Mouse (Mus musculus) hindbrain, embryonic 13.5 days (tissue): ENCODE measurements around the gene Dpf1. TPM values are rescaled to one million over a fixed set of nuclear protein-coding genes. Genes with fewer than 3 reads are reported as not detected.

Source experiments
- ATAC-seq: fragments of 200-750 bp; cut with Nextera tagmentation; 2 replicates; pipeline ENCODE4 v1.8.0; 2017; ENCODE audit warnings: moderate TSS enrichment; ENCODE audit not compliant: low FRiP score
- H3K27ac ChIP-seq: fragments of 300-500 bp; sonication (generic); 2 replicates; pipeline ENCODE4 v1.5.1; 2015; ENCODE audit warnings: inconsistent platforms, mild to moderate bottlenecking, moderate library complexity
- H3K27me3 ChIP-seq: fragments of 300-500 bp; sonication (generic); 2 replicates; pipeline ENCODE4 v1.6.1; 2015; ENCODE audit warnings: mild to moderate bottlenecking, inconsistent platforms
- H3K36me3 ChIP-seq: fragments of 300-500 bp; sonication (generic); 2 replicates; pipeline ENCODE4 v1.6.1; 2015; ENCODE audit warnings: mild to moderate bottlenecking, inconsistent platforms
- H3K4me1 ChIP-seq: fragments of 300-500 bp; sonication (generic); replicated peaks from 2 replicates; pipeline ENCODE4 v1.6.1; 2015; ENCODE audit warnings: inconsistent platforms
- H3K4me2 ChIP-seq: fragments of 300-500 bp; sonication (generic); 2 replicates; pipeline ENCODE4 v1.6.1; 2015; ENCODE audit warnings: inconsistent platforms, mild to moderate bottlenecking, moderate library complexity
- H3K4me3 ChIP-seq: fragments of 300-500 bp; sonication (generic); 2 replicates; pipeline ENCODE4 v1.5.1; 2015; ENCODE audit warnings: mild to moderate bottlenecking, inconsistent platforms
- H3K9ac ChIP-seq: fragments of 300-500 bp; sonication (generic); 2 replicates; pipeline ENCODE4 v1.6.1; 2015; ENCODE audit warnings: mild to moderate bottlenecking, inconsistent platforms
- H3K9me3 ChIP-seq: fragments of 300-500 bp; sonication (generic); 2 replicates; pipeline ENCODE4 v1.6.1; 2016; ENCODE audit warnings: inconsistent platforms
- WGBS: fragments of 180-500 bp; shearing (Covaris S2); methylation state at CpG from one replicate; pipeline ENCODE4 v1.1.7; 2015; 5-methylcytosine and 5-hydroxymethylcytosine counted together
- polyA plus RNA-seq: library from polyadenylated mRNA; unstranded; fragments of >200 nt; fragmentation: Nextera tagmentation; extraction: Ambion mirVana; gene quantifications from 2 replicates; pipeline ENCODE4 v1.2.1, GENCODE M21; 2015

The Dpf1 gene
- polyA plus RNA-seq, 1 experiment from 2014 or later = 187 TPM

DNA sequence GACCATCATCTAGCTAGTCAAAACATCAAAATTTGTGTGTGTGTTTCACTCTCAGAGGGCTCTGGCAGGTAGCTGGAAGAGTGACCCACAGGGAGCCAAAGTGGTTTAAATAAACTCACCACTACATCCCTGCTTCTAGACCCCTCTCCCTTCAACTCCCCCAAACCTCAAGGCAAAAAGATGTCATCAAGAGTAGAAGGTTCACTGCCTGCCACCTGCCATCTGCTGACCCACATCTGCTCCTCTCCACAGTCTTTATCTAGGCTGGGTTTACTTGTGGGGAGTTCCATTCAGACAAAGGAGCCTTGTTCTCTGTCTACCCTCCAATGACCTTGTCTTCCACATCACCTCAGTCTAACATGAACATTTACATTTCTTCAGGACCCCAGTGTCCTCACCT is 24.5 kb upstream of the Dpf1 start:
- H3K4me3 ChIP-seq = no peak overlapping the region
- no peaks in the 10 kb centered on the region for H3K9me3 ChIP-seq
- no peak overlapping the region for H3K9ac ChIP-seq
- H3K27me3 ChIP-seq = peaks cover 49% of the 10 kb centered on the region
- H3K4me1 ChIP-seq = peaks cover 18% of the 10 kb centered on the region
- H3K36me3 ChIP-seq = no peaks in the 10 kb centered on the region
- no peak overlapping the region for H3K4me2 ChIP-seq
- no peak for ATAC-seq
- H3K27ac ChIP-seq = no peak overlapping the region

DNA sequence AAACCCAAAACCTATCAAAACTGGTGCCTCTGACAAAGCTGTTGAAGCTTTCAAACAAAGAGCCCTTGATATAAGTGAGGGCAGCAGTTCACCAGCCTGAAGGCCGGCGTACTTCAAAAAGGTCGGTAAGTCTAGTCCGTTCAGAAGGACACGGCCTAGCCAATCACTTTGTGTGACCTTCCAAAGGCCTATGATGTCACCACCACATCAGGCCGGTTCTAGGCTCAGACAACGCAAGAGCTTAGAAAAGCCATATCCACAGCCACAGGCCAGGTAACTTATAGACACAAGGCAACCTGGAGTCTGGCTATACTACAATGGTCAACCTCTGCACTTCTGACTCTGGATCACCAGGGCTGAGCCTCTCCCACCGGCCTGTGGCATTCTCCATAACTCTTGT is 23.8 kb upstream of the Dpf1 start:
- Histone ChIP-seq H3K4me3 (no peak overlapping the region), H3K9ac (no peak overlapping the region), H3K27me3 (peaks cover 56% of the 10 kb centered on the region), H3K27ac (no peak overlapping the region), H3K4me1 (peaks cover 18% of the 10 kb centered on the region), H3K4me2 (no peak overlapping the region), H3K9me3 (no peaks in the 10 kb centered on the region), H3K36me3 (no peaks in the 10 kb centered on the region)
- ATAC-seq = no peak
- 84% methylated on average over 8 of the region's 8 CpGs for WGBS

DNA sequence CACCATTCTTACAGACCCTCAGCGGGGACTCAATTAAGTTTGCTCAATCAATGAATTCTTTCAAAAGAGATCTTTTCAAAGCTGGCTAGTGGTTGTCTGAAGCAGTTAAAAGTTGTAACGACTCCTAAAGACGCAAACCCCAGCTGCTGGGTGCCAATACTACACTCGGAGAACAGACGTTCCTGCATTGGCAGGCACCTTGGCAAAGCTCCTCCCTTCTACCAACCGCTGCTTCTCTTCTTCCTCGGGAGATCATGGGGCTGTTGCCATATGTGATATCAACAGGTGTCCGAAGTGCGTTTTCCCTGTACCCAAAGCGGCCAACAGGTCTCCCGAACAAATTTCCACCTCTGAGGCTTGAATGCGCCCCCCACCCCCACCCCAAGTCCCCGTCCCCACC is 22.9 kb upstream of the Dpf1 start:
- no peak overlapping the region for H3K27ac ChIP-seq
- no peaks in the 10 kb centered on the region for H3K9me3 ChIP-seq
- ATAC-seq = no peak
- H3K27me3 ChIP-seq = peaks cover 61% of the 10 kb centered on the region
- WGBS = 15% methylated on average over 13 of the region's 13 CpGs
- H3K36me3 ChIP-seq = no peaks in the 10 kb centered on the region
- H3K9ac ChIP-seq = peak overlapping the region; percentile 76; the same call in 1 of the 2 replicates
- H3K4me3 ChIP-seq = peak overlapping the region; percentile 60
- H3K4me1 ChIP-seq = peaks cover 18% of the 10 kb centered on the region
- H3K4me2 ChIP-seq = peak overlapping the region; percentile 95

DNA sequence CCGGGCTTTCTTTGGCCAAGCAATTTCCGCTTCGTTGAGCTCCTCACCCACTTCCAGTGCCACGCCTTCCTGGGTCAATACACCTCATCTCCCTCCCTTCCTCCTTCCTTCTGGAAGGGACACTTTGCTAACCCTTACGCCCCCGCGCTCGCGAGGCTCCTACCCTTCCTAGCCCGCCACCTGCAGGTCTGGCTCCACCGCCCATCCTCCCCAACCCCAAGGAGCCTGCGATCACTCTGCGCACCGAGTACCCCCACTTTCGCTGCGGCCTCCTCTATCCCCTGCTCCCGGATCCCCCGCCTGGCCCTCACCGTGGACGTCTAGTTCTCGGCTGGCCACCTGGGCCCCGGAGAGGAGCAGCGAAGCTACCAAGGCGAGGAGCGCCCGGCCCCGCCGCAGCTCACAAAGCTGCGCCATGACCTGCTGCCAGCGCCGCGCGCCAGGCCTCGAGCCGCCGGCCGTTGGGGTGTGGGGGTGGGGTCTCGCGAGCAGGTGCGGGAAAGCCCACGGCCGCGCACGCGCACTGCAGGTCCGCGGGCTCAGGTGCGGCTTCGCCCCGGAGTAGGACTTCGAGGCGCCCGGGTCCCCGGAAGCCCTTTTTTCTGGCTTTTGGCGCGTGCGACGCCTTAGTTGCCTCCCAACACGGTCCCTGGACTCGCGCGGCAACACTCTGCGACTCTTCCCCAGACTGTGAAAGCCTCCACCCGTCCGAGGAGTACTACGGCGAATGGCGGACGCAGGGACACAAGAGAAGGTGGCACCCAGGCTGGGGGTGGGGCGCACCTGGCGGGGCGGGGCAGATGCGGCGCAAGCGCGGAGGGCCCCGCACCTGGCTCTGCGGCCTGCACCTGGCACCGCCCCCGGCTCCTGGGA is 22.3 kb upstream of the Dpf1 start, which contains the start of gene Spint2:
Gene Spint2, minus strand, starts transcription at position 712 of the 873 bp plus-strand sequence.
- WGBS = under 1% methylated on average over 80 of the region's 80 CpGs
- Histone ChIP-seq H3K9me3 (no peaks in the 10 kb centered on the region), H3K36me3 (no peaks in the 10 kb centered on the region), H3K4me2 (peak within 1 kb of the TSS; percentile 95), H3K4me3 (peak within 1 kb of the TSS; percentile 60), H3K27ac (no peak within 1 kb of the TSS), H3K27me3 (peaks cover 66% of the 10 kb centered on the region), H3K4me1 (peaks cover 18% of the 10 kb centered on the region), H3K9ac (peak within 1 kb of the TSS; percentile 76)
- peak; percentile 75 for ATAC-seq

DNA sequence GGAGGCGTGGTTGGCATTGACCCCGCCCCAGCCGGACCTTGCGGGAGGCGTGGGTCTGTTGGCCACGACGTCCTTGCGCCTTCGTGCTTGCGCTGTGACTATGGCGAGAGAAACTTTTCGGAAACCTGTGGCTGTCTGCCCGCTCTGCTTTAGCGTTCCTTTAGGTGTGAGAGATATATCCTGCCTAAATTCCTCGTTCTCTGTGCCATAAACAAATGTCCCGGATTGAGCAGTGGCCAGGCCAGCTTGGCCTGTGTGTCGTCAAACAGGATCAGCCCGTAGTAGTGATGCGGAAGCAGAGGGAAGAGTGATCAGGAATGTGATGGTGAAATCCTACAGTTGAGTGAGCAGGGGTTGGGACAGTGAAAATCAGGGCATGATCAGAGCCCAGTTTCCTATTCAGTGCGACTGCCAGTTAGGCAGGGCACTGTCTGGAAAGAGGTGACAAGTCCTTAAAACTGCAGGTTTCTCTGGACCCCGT is 21.6 kb upstream of the Dpf1 start:
- H3K27me3 ChIP-seq = peaks cover 67% of the 10 kb centered on the region
- ATAC-seq = peak; percentile 34; the same call in 1 of the 2 replicates
- peak overlapping the region; percentile 95 for H3K4me2 ChIP-seq
- peaks cover 18% of the 10 kb centered on the region for H3K4me1 ChIP-seq
- no peaks in the 10 kb centered on the region for H3K9me3 ChIP-seq
- no peak overlapping the region for H3K27ac ChIP-seq
- peak overlapping the region; percentile 76 for H3K9ac ChIP-seq
- 10% methylated on average over 21 of the region's 21 CpGs for WGBS
- H3K36me3 ChIP-seq = no peaks in the 10 kb centered on the region
- peak overlapping the region; percentile 60 for H3K4me3 ChIP-seq

DNA sequence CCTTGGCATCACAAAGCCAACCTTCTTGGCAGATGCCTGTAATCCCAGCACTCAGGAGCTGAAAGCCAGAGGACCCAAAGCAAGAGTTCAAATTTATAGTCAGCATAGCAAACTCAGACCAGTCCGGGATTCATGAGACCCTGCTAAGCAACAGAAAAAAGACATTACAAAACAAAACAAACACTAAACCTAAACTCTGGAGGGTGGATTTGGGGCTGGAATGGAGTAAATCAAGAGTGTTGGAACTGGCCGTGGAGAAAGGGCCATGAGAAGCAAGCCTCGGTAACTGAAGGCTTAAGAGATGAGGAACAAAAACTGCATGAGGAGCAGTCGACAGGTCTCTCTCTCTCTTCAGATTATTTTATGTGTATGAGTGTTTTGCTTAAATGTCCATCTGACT is 19.9 kb upstream of the Dpf1 start:
- ATAC-seq = no peak
- H3K4me3 ChIP-seq = no peak overlapping the region
- no peak overlapping the region for H3K4me2 ChIP-seq
- H3K9ac ChIP-seq = no peak overlapping the region
- H3K27ac ChIP-seq = no peak overlapping the region
- H3K4me1 ChIP-seq = peaks cover 22% of the 10 kb centered on the region
- no peaks in the 10 kb centered on the region for H3K36me3 ChIP-seq
- H3K9me3 ChIP-seq = no peaks in the 10 kb centered on the region
- WGBS = 80% methylated on average over 4 of the region's 4 CpGs
- H3K27me3 ChIP-seq = peaks cover 75% of the 10 kb centered on the region

DNA sequence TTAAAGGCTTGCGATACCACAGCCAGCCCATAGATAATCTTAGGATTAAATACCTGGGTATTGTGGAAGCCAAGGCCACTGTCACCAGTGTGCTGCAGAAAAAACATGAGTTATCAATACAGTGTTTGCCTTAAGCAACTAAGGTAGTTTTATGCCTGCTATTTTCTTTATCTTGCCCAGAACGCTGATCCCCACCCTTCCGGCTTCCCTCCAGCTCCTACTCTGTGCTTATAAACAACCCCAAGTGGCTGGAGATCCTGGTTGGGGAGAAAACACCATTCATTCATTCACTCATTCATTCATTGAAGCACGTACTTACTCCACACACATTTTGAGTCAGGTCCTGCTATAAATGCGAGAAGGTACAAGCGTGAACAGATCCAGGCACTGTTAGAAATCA is 19.2 kb upstream of the Dpf1 start:
- Histone ChIP-seq H3K27ac (no peak overlapping the region), H3K4me1 (peaks cover 29% of the 10 kb centered on the region), H3K4me3 (no peak overlapping the region), H3K9me3 (no peaks in the 10 kb centered on the region), H3K4me2 (no peak overlapping the region), H3K9ac (no peak overlapping the region), H3K36me3 (no peaks in the 10 kb centered on the region), H3K27me3 (peaks cover 74% of the 10 kb centered on the region)
- ATAC-seq = no peak
- 93% methylated on average over 6 of the region's 6 CpGs for WGBS

DNA sequence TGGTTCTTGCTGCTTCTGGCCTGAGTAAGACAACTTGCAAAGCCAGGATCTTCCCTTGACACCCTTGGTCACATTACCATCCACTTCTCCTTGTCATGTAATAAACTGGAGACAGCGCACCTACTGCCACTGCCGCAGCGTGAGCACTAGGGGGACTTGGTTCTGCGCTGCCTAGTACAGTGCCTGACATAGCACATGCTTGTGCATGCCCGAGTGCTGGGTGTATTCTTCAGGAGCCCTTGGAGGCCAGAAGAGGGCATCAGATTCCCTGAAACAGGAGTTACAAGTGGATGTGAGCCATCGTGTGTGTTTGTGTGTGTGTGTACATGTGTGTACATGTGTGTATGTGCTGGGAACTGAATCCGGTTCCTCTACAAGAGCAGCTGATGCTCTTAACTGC is 16.3 kb upstream of the Dpf1 start:
- whole genome bisulfite sequencing = 87% methylated on average over 7 of the region's 7 CpGs
- no peak for ATAC-seq
- Histone ChIP-seq H3K4me2 (no peak overlapping the region), H3K9me3 (no peaks in the 10 kb centered on the region), H3K9ac (no peak overlapping the region), H3K27me3 (peaks cover 51% of the 10 kb centered on the region), H3K4me1 (peaks cover 36% of the 10 kb centered on the region), H3K36me3 (no peaks in the 10 kb centered on the region), H3K4me3 (no peak overlapping the region), H3K27ac (no peak overlapping the region)

DNA sequence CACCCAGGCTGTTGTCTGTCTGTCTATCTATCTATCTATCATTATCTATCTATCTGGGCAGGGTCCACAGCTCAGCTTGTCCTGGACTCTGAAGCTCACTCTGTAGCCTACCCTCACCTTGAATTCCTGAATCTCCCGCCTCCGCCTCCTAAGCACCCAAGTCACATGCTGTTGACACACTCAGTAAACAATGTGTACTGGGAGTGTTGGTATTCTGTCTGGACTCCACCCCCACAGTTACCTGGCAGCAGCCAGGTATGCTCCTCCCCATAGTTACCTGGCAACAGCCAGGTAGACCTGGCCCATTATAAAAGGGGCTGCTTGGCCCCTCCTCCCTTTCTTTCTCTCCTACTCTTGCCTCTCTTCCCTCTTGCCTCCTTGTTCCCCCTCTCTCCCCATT is 15.7 kb upstream of the Dpf1 start:
- Histone ChIP-seq H3K36me3 (no peaks in the 10 kb centered on the region), H3K4me1 (peaks cover 40% of the 10 kb centered on the region), H3K4me3 (no peak overlapping the region), H3K4me2 (no peak overlapping the region), H3K9me3 (no peaks in the 10 kb centered on the region), H3K27ac (no peak overlapping the region), H3K9ac (no peak overlapping the region), H3K27me3 (peaks cover 45% of the 10 kb centered on the region)
- no peak for ATAC-seq
- WGBS = 90% methylated on average over 2 of the region's 2 CpGs

DNA sequence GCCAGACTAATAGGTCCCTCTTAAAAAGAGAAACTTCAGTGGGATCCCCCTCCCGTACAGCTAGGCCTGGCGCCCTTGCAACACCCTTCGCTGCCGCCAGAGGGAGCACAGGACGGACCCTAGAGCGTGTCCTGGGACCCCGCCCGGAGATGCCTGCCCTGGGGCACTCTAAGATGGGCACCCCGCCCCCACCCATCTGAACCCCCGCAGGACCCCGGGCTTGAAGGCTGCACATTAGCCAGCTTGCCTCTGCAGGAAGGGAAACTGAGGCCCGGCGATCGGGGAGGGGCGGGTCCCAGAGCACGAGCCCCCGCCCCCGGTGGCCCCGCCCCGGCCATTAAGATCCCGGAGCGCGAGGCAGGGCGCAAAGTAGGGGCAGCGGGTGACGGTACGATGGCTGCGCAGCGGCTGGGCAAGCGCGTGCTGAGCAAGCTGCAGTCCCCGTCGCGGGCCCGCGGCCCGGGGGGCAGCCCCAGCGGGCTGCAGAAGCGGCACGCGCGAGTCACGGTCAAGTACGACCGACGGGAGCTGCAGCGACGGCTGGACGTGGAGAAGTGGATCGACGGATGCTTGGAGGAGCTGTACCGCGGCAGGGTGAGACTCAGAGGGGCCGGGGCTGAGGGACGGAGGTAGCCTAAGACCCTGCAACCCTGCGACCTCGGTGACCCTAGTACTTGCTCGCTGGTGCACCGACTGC is 14.7 kb upstream of the Dpf1 start, which contains the start of gene Ppp1r14a:
Gene Ppp1r14a, plus strand, starts transcription at position 367 of the 697 bp plus-strand sequence.
- H3K27me3 ChIP-seq = peaks cover 38% of the 10 kb centered on the region
- ATAC-seq = no peak
- no peaks in the 10 kb centered on the region for H3K9me3 ChIP-seq
- H3K4me3 ChIP-seq = peak within 1 kb of the TSS; percentile 53
- peak within 1 kb of the TSS; percentile 90 for H3K4me2 ChIP-seq
- under 1% methylated on average over 59 of the region's 59 CpGs for WGBS
- H3K36me3 ChIP-seq = no peaks in the 10 kb centered on the region
- peak within 1 kb of the TSS; percentile 72; the same call in 1 of the 2 replicates for H3K27ac ChIP-seq
- peaks cover 47% of the 10 kb centered on the region for H3K4me1 ChIP-seq
- peak within 1 kb of the TSS; percentile 75 for H3K9ac ChIP-seq

DNA sequence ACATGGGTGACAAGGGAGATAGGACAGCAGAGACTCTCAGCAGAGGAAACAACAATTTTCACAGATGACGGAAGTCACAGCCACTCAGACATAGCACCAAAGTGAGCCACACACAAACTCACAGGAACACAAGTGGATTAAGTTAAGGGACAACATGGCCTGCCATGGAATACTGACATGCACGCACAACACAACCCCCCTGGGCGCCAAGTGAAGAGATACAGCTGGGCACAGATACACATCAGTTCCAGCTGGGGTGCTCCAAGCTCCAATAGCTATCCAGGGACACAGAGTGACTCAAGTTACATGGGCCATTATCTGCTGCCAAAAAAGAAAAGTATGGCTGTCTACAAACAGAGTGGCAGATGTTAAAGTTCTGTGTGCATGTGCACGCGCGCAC is 13.9 kb upstream of the Dpf1 start:
- peaks cover 30% of the 10 kb centered on the region for H3K27me3 ChIP-seq
- no peak for ATAC-seq
- H3K36me3 ChIP-seq = no peaks in the 10 kb centered on the region
- H3K9ac ChIP-seq = no peak overlapping the region
- H3K4me1 ChIP-seq = peaks cover 47% of the 10 kb centered on the region
- H3K27ac ChIP-seq = 0 out of 2 replicates have a peak overlapping the region, but pooled peaks have one; percentile 72
- no peaks in the 10 kb centered on the region for H3K9me3 ChIP-seq
- H3K4me3 ChIP-seq = peak overlapping the region; percentile 53
- H3K4me2 ChIP-seq = peak overlapping the region; percentile 90
- WGBS = 77% methylated on average over 6 of the region's 6 CpGs

DNA sequence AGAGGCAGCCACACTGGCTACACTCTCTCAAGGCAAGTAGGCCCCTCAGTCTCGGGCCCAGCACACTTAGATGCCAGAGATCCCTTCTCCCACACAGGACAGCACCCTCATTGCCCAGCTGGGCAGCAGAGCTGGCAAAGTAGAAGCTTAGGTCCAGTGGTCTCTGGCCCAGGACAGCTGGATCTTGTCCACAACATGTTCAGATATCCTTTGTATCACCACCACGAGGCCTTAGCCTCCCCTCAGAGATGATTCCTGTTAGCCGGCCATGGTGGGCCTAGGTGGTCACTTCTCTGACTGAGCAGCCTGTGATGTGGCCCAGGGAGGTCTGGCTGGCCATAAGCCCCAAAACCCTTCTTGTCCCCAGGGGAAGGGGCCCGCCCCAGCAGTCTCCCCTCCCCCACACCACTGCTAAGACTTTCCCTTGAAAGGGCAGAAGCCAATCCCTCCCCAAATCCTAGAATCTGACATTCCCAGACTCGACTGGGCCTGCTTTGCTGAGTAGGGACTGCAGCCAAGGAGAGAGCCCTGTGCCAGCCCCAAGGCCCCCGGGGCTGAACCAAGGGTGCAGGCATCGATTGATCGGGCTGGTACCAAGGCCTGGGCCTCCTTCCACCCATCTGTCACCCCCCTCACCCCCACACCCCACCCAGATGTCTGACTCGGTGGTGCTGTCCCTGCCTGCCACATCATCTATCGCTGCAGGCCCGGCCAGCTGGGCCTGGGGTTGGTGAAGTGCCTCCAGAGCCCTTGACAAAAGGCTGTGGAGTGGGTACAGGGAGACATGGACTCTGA is 12.9 kb upstream of the Dpf1 start:
- no peaks in the 10 kb centered on the region for H3K36me3 ChIP-seq
- no peak for ATAC-seq
- H3K4me3 ChIP-seq = no peak overlapping the region
- H3K27ac ChIP-seq = peak overlapping the region; percentile 72
- no peak overlapping the region; the same call in 1 of the 2 replicates for H3K9ac ChIP-seq
- H3K9me3 ChIP-seq = no peaks in the 10 kb centered on the region
- no peak overlapping the region for H3K4me2 ChIP-seq
- peaks cover 47% of the 10 kb centered on the region for H3K4me1 ChIP-seq
- 30% methylated on average over 11 of the region's 11 CpGs for WGBS
- H3K27me3 ChIP-seq = peaks cover 24% of the 10 kb centered on the region
